Mouse (Mus musculus): ENCODE results near the gene Twf2. TPM values are rescaled to one million over a fixed set of nuclear protein-coding genes. Genes with fewer than 3 reads are reported as not detected.

The Twf2 gene
- polyA plus RNA-seq, 1 experiment from 2014 or later: 43.3 TPM

- ATAC-seq (ENCODE audit: extremely low read depth, insufficient number of reproducible peaks, low FRiP score, low TSS enrichment): no peak
- H3K9ac ChIP-seq: no peak overlapping the region
- 93% methylated on average over 3 of the region's 3 CpGs for WGBS
- H3K36me3 ChIP-seq: peaks cover 91% of the 10 kb centered on the region
- no peaks in the 10 kb centered on the region for H3K27me3 ChIP-seq (replicated peaks)
- no peak overlapping the region for H3K27ac ChIP-seq (replicated peaks)
- H3K4me2 ChIP-seq: no peak overlapping the region
- H3K9me3 ChIP-seq: no peaks in the 10 kb centered on the region
- H3K4me3 ChIP-seq: no peak overlapping the region
- peaks cover 30% of the 10 kb centered on the region for H3K4me1 ChIP-seq
Observed at GRCm38 (mm10) chr9:106179964-106180363, 22.9 kb upstream of the Twf2 start.

- peaks cover 13% of the 10 kb centered on the region; the same call in 1 of the 2 replicates for H3K4me1 ChIP-seq
- WGBS: 82% methylated on average over 4 of the region's 4 CpGs
- ATAC-seq (ENCODE audit: extremely low read depth, insufficient number of reproducible peaks, low FRiP score, low TSS enrichment): no peak
- no peak overlapping the region for H3K9ac ChIP-seq
- H3K27ac ChIP-seq (replicated peaks): no peak overlapping the region
- H3K4me3 ChIP-seq: no peak overlapping the region
- no peaks in the 10 kb centered on the region for H3K27me3 ChIP-seq (replicated peaks)
- no peaks in the 10 kb centered on the region for H3K9me3 ChIP-seq
- H3K4me2 ChIP-seq: no peak overlapping the region
- H3K36me3 ChIP-seq: peaks cover 100% of the 10 kb centered on the region
Observed at GRCm38 (mm10) chr9:106182146-106182545, 20.8 kb upstream of the Twf2 start.

- ATAC-seq (ENCODE audit: extremely low read depth, insufficient number of reproducible peaks, low FRiP score, low TSS enrichment): no peak
- Histone ChIP-seq H3K27ac (replicated peaks) (no peak overlapping the region), H3K4me3 (no peak overlapping the region), H3K27me3 (replicated peaks) (no peaks in the 10 kb centered on the region), H3K9me3 (no peaks in the 10 kb centered on the region), H3K36me3 (peaks cover 100% of the 10 kb centered on the region), H3K4me1 (peaks cover 9% of the 10 kb centered on the region; the same call in 1 of the 2 replicates), H3K9ac (no peak overlapping the region), H3K4me2 (no peak overlapping the region)
- WGBS: 89% methylated on average over 5 of the region's 5 CpGs
Observed at GRCm38 (mm10) chr9:106183996-106184395, 18.9 kb upstream of the Twf2 start.

GRCm38 (mm10) chr9:106191355-106191754 lies 11.6 kb upstream of the Twf2 start:
- Histone ChIP-seq H3K27ac (replicated peaks) (no peak overlapping the region), H3K27me3 (replicated peaks) (no peaks in the 10 kb centered on the region), H3K36me3 (peaks cover 97% of the 10 kb centered on the region), H3K4me3 (no peak overlapping the region), H3K4me2 (no peak overlapping the region), H3K9ac (no peak overlapping the region), H3K4me1 (peaks cover 4% of the 10 kb centered on the region), H3K9me3 (no peaks in the 10 kb centered on the region)
- 97% methylated on average over 1 of the region's 1 CpGs for WGBS
- ATAC-seq (ENCODE audit: extremely low read depth, insufficient number of reproducible peaks, low FRiP score, low TSS enrichment): no peak

GRCm38 (mm10) chr9:106192024-106192423 lies 10.9 kb upstream of the Twf2 start:
- no peak overlapping the region for H3K4me3 ChIP-seq
- WGBS: 89% methylated on average over 8 of the region's 8 CpGs
- H3K36me3 ChIP-seq: peaks cover 97% of the 10 kb centered on the region
- no peaks in the 10 kb centered on the region for H3K27me3 ChIP-seq (replicated peaks)
- no peaks in the 10 kb centered on the region for H3K9me3 ChIP-seq
- no peak for ATAC-seq (ENCODE audit: extremely low read depth, insufficient number of reproducible peaks, low FRiP score, low TSS enrichment)
- peaks cover 4% of the 10 kb centered on the region for H3K4me1 ChIP-seq
- H3K27ac ChIP-seq (replicated peaks): no peak overlapping the region
- no peak overlapping the region for H3K4me2 ChIP-seq
- H3K9ac ChIP-seq: no peak overlapping the region

- no peak overlapping the region for H3K4me2 ChIP-seq
- WGBS: 86% methylated on average over 1 of the region's 1 CpGs
- no peak for ATAC-seq (ENCODE audit: extremely low read depth, insufficient number of reproducible peaks, low FRiP score, low TSS enrichment)
- no peak overlapping the region for H3K27ac ChIP-seq (replicated peaks)
- no peak overlapping the region for H3K4me3 ChIP-seq
- peaks cover 90% of the 10 kb centered on the region for H3K36me3 ChIP-seq
- no peaks in the 10 kb centered on the region for H3K27me3 ChIP-seq (replicated peaks)
- H3K4me1 ChIP-seq: peaks cover 7% of the 10 kb centered on the region
- no peak overlapping the region for H3K9ac ChIP-seq
- H3K9me3 ChIP-seq: no peaks in the 10 kb centered on the region
Observed at GRCm38 (mm10) chr9:106192998-106193397, 9.9 kb upstream of the Twf2 start.

- H3K36me3 ChIP-seq: peaks cover 78% of the 10 kb centered on the region
- no peak overlapping the region for H3K4me3 ChIP-seq
- peaks cover 16% of the 10 kb centered on the region for H3K4me1 ChIP-seq
- no peak overlapping the region for H3K27ac ChIP-seq (replicated peaks)
- H3K4me2 ChIP-seq: no peak overlapping the region
- no peaks in the 10 kb centered on the region for H3K27me3 ChIP-seq (replicated peaks)
- ATAC-seq (ENCODE audit: extremely low read depth, insufficient number of reproducible peaks, low FRiP score, low TSS enrichment): no peak
- H3K9me3 ChIP-seq: no peaks in the 10 kb centered on the region
- H3K9ac ChIP-seq: no peak overlapping the region
- WGBS: 91% methylated on average over 8 of the region's 8 CpGs
Observed at GRCm38 (mm10) chr9:106193930-106194807, 8.7 kb upstream of the Twf2 start.

- Histone ChIP-seq H3K4me2 (no peak overlapping the region), H3K9ac (no peak overlapping the region), H3K27ac (replicated peaks) (no peak overlapping the region), H3K27me3 (replicated peaks) (no peaks in the 10 kb centered on the region), H3K9me3 (no peaks in the 10 kb centered on the region), H3K36me3 (peaks cover 63% of the 10 kb centered on the region), H3K4me1 (peaks cover 25% of the 10 kb centered on the region), H3K4me3 (no peak overlapping the region)
- 87% methylated on average over 8 of the region's 8 CpGs for WGBS
- ATAC-seq (ENCODE audit: extremely low read depth, insufficient number of reproducible peaks, low FRiP score, low TSS enrichment): no peak
Observed at GRCm38 (mm10) chr9:106195693-106196092, 7.2 kb upstream of the Twf2 start.

GRCm38 (mm10) chr9:106197081-106197713 lies 5.7 kb upstream of the Twf2 start:
- Histone ChIP-seq H3K36me3 (peaks cover 49% of the 10 kb centered on the region), H3K4me2 (no peak overlapping the region)
- 91% methylated on average over 3 of the region's 3 CpGs for WGBS

GRCm38 (mm10) chr9:106197732-106198131 lies 5.2 kb upstream of the Twf2 start:
- H3K4me3 ChIP-seq: no peak overlapping the region
- H3K9ac ChIP-seq: no peak overlapping the region; the same call in 1 of the 2 replicates
- H3K27me3 ChIP-seq (replicated peaks): no peaks in the 10 kb centered on the region
- 77% methylated on average over 9 of the region's 9 CpGs for WGBS
- H3K36me3 ChIP-seq: peaks cover 43% of the 10 kb centered on the region
- H3K27ac ChIP-seq (replicated peaks): no peak overlapping the region
- peak overlapping the region; percentile 72; the same call in 1 of the 2 replicates for H3K4me2 ChIP-seq
- H3K4me1 ChIP-seq: peaks cover 26% of the 10 kb centered on the region
- no peaks in the 10 kb centered on the region for H3K9me3 ChIP-seq
- no peak for ATAC-seq (ENCODE audit: extremely low read depth, insufficient number of reproducible peaks, low FRiP score, low TSS enrichment)

More at GRCm38 (mm10) chr9:106197081-106197713, 5.7 kb upstream of the Twf2 start:
- no peaks in the 10 kb centered on the region for H3K27me3 ChIP-seq (replicated peaks)
- H3K4me3 ChIP-seq: no peak overlapping the region
- no peak overlapping the region for H3K27ac ChIP-seq (replicated peaks)
- no peak overlapping the region for H3K9ac ChIP-seq
- H3K9me3 ChIP-seq: no peaks in the 10 kb centered on the region
- H3K4me1 ChIP-seq: peaks cover 27% of the 10 kb centered on the region
- ATAC-seq (ENCODE audit: extremely low read depth, insufficient number of reproducible peaks, low FRiP score, low TSS enrichment): no peak

- Histone ChIP-seq H3K9ac (peak overlapping the region; percentile 92), H3K4me2 (peak overlapping the region; percentile 72), H3K27ac (replicated peaks) (peak overlapping the region; percentile 58), H3K36me3 (peaks cover 32% of the 10 kb centered on the region), H3K4me1 (peaks cover 34% of the 10 kb centered on the region), H3K27me3 (replicated peaks) (no peaks in the 10 kb centered on the region), H3K9me3 (no peaks in the 10 kb centered on the region), H3K4me3 (peak overlapping the region; percentile 74)
- ATAC-seq (ENCODE audit: extremely low read depth, insufficient number of reproducible peaks, low FRiP score, low TSS enrichment): peak; percentile 40; the same call in 1 of the 2 replicates
- 2% methylated on average over 40 of the region's 51 CpGs for WGBS
Observed at GRCm38 (mm10) chr9:106198962-106199458, 3.9 kb upstream of the Twf2 start.
